In genomic region chr2:78173784-78174183, GRCm38 (mm10) we compare ENCODE assay signal across 23 mouse cellular contexts.
DNase-seq lines count a peak whose midpoint lies in the region; ATAC-seq and TF ChIP-seq lines count a peak whose summit lies in the region.
"Had no signal": no experiment of that assay in that cellular context is flagged by ENCODE, and none has a peak within 500 bp of the region (broad histone marks: within the 10 kb centered on the region; RNA-seq: fewer than 3 reads in every experiment).

No protein-coding gene starts in this region.

- H3K27ac ChIP-seq in heart, adult 2 months, result no peak overlapping the region
- no peak overlapping the region for H3K27ac ChIP-seq in liver, embryonic 13.5 days
- H3K27ac ChIP-seq in liver, embryonic 11.5 days (ENCODE audit: low read depth, low read length), result no peak overlapping the region
- no peak overlapping the region for H3K27ac ChIP-seq in liver, embryonic 15.5 days (replicated peaks)
- H3K27ac ChIP-seq: embryonic facial prominence, embryonic 10.5 days; embryonic facial prominence, embryonic 12.5 days; forebrain, embryonic 13.5 days; forebrain, embryonic 15.5 days had no signal

- TF ChIP-seq CTCF in heart, adult 2 months (IDR thresholded peaks at IDR 0.05), result no peak

- H3K79me2 ChIP-seq in heart, adult 2 months (replicated peaks; ENCODE audit: control insufficient read depth, insufficient read depth, low read length), result no peaks in the 10 kb centered on the region

- H3K27me3 ChIP-seq in heart, adult 2 months (ENCODE audit: control insufficient read depth, insufficient read depth, low read length), result no peaks in the 10 kb centered on the region
- no peaks in the 10 kb centered on the region for H3K27me3 ChIP-seq in liver, embryonic 13.5 days
- H3K27me3 ChIP-seq in liver, embryonic 11.5 days (replicated peaks; ENCODE audit: control insufficient read depth, insufficient read depth, low read length), result no peaks in the 10 kb centered on the region
- H3K27me3 ChIP-seq in liver, embryonic 15.5 days, result no peaks in the 10 kb centered on the region
- H3K27me3 ChIP-seq: CH12.LX; embryonic facial prominence, embryonic 12.5 days; forebrain, embryonic 13.5 days; forebrain, embryonic 15.5 days had no signal

- TF ChIP-seq POLR2A in heart, adult 2 months (IDR thresholded peaks at IDR 0.05; ENCODE audit: insufficient read depth, low read depth, low read length), result no peak

- TF ChIP-seq EP300 in heart, adult 2 months (IDR thresholded peaks at IDR 0.05; ENCODE audit: insufficient read depth, low read depth, low read length), result no peak

- no peaks in the 10 kb centered on the region for H3K9me3 ChIP-seq in liver, embryonic 13.5 days (replicated peaks)
- no peaks in the 10 kb centered on the region for H3K9me3 ChIP-seq in liver, embryonic 11.5 days (ENCODE audit: control insufficient read depth, low read length)
- no peaks in the 10 kb centered on the region for H3K9me3 ChIP-seq in liver, embryonic 15.5 days (replicated peaks)
- H3K9me3 ChIP-seq: embryonic facial prominence, embryonic 10.5 days; embryonic facial prominence, embryonic 12.5 days; forebrain, embryonic 13.5 days; forebrain, embryonic 15.5 days; G1E had no signal

- no peaks in the 10 kb centered on the region for H3K4me1 ChIP-seq in heart, adult 2 months (ENCODE audit: control insufficient read depth, insufficient read depth, low read length)
- H3K4me1 ChIP-seq in liver, embryonic 13.5 days (replicated peaks), result no peaks in the 10 kb centered on the region
- no peaks in the 10 kb centered on the region for H3K4me1 ChIP-seq in liver, embryonic 11.5 days (replicated peaks; ENCODE audit: control insufficient read depth, insufficient read depth, low read length)
- no peaks in the 10 kb centered on the region for H3K4me1 ChIP-seq in liver, embryonic 15.5 days (replicated peaks)
- H3K4me1 ChIP-seq: embryonic facial prominence, embryonic 10.5 days; embryonic facial prominence, embryonic 12.5 days had no signal

- H3K4me3 ChIP-seq in heart, adult 2 months, result no peak overlapping the region
- H3K4me3 ChIP-seq in liver, embryonic 13.5 days (replicated peaks), result no peak overlapping the region
- no peak overlapping the region for H3K4me3 ChIP-seq in liver, embryonic 11.5 days (ENCODE audit: low read depth, low read length)
- H3K4me3 ChIP-seq in liver, embryonic 15.5 days (replicated peaks), result no peak overlapping the region
- H3K4me3 ChIP-seq: embryonic facial prominence, embryonic 10.5 days; embryonic facial prominence, embryonic 12.5 days; forebrain, embryonic 13.5 days; forebrain, embryonic 15.5 days had no signal

- no peak overlapping the region for H3K4me2 ChIP-seq in liver, embryonic 13.5 days
- no peak overlapping the region for H3K4me2 ChIP-seq in liver, embryonic 11.5 days
- no peak overlapping the region for H3K4me2 ChIP-seq in liver, embryonic 15.5 days
- H3K4me2 ChIP-seq: embryonic facial prominence, embryonic 12.5 days; forebrain, embryonic 13.5 days; forebrain, embryonic 15.5 days had no signal

- peak; percentile 52 for DNase-seq in heart, adult 11 months
- no peak for DNase-seq in heart, adult 2 months
- DNase-seq in liver, embryonic 13.5 days, result no peak
- no peak for DNase-seq in liver, embryonic 11.5 days (ENCODE audit: low spot score)
- DNase-seq: adrenal gland, adult 8-10 months; adrenal gland, postnatal 14 days; adrenal gland, postnatal 36 days; B cell, adult 2 months; cerebellum, adult 11-12 months; cerebellum, adult 2 months; cerebellum, adult 9-10 months; cerebellum, postnatal 10 days; cerebellum, postnatal 25 days had no signal

- H3K9ac ChIP-seq in heart, adult 2 months (ENCODE audit: low read depth, low read length), result no peak overlapping the region
- no peak overlapping the region for H3K9ac ChIP-seq in liver, embryonic 13.5 days
- no peak overlapping the region for H3K9ac ChIP-seq in liver, embryonic 11.5 days (ENCODE audit: low read depth, low read length)
- no peak overlapping the region for H3K9ac ChIP-seq in liver, embryonic 15.5 days
- H3K9ac ChIP-seq: embryonic facial prominence, embryonic 12.5 days; forebrain, embryonic 13.5 days; forebrain, embryonic 15.5 days had no signal

- no peaks in the 10 kb centered on the region for H3K36me3 ChIP-seq in heart, adult 2 months (ENCODE audit: control insufficient read depth, insufficient read depth, low read length)
- no peaks in the 10 kb centered on the region for H3K36me3 ChIP-seq in liver, embryonic 13.5 days
- H3K36me3 ChIP-seq in liver, embryonic 11.5 days (ENCODE audit: control insufficient read depth, insufficient read depth, low read length), result no peaks in the 10 kb centered on the region
- H3K36me3 ChIP-seq in liver, embryonic 15.5 days (replicated peaks), result no peaks in the 10 kb centered on the region
- H3K36me3 ChIP-seq: embryonic facial prominence, embryonic 10.5 days; embryonic facial prominence, embryonic 12.5 days; forebrain, embryonic 15.5 days; G1E had no signal

- peak; percentile 74 for ATAC-seq in liver, embryonic 13.5 days (ENCODE audit: low read depth)
- no peak; the same call in 1 of the 2 replicates for ATAC-seq in liver, embryonic 11.5 days (replicated peaks; ENCODE audit: low FRiP score)
- 0 out of 2 replicates have a peak, but pooled peaks have one; percentile 47 for ATAC-seq in liver, embryonic 15.5 days (ENCODE audit: insufficient read depth)
- ATAC-seq: activated CD4-positive, CD25-positive, alpha-beta regulatory T cell, adult 4 months; CD4-positive, CD25-positive, alpha-beta regulatory T cell, adult 4 months; forebrain, embryonic 13.5 days; forebrain, embryonic 15.5 days; Patski had no signal

- 57% methylated on average over 4 of the region's 4 CpGs for WGBS in heart, adult 2 months
- WGBS in liver, embryonic 13.5 days (ENCODE audit: insufficient replicate concordance), result 51% methylated on average over 4 of the region's 4 CpGs
- 60% methylated on average over 4 of the region's 4 CpGs for WGBS in liver, embryonic 11.5 days
- WGBS in liver, embryonic 15.5 days (ENCODE audit: insufficient replicate concordance), result 54% methylated on average over 4 of the region's 4 CpGs

- intact Hi-C loops in heart, adult 2 months (cut with DNase I), result no loop called here
